Mouse (Mus musculus): ENCODE data around the gene Socs3.

GRCm38 (mm10) chr11:117923279-117923678 is 46.6 kb downstream of the Socs3 start:
- TF ChIP-seq CTCF (conservative IDR thresholded peaks at IDR 0.05; ENCODE audit: low read length) (no peak), POU5F1 (IDR thresholded peaks at IDR 0.05; ENCODE audit: borderline replicate concordance, low read length) (no peak)
